Mouse (Mus musculus) mesoderm, embryonic 11.5 days (tissue): ENCODE results near the gene Gm47985.
"Not testable (repeated sequence)": the region's sequence is repeated elsewhere in the genome, so short reads cannot be mapped to it uniquely, and the experiment has no call there.

Experiments used
- DNase-seq: peaks from one replicate; pipeline ENCODE4 v3.0.0-alpha.2; 2012; ENCODE audit warnings: low read depth, low spot score

The Gm47985 gene

DNA sequence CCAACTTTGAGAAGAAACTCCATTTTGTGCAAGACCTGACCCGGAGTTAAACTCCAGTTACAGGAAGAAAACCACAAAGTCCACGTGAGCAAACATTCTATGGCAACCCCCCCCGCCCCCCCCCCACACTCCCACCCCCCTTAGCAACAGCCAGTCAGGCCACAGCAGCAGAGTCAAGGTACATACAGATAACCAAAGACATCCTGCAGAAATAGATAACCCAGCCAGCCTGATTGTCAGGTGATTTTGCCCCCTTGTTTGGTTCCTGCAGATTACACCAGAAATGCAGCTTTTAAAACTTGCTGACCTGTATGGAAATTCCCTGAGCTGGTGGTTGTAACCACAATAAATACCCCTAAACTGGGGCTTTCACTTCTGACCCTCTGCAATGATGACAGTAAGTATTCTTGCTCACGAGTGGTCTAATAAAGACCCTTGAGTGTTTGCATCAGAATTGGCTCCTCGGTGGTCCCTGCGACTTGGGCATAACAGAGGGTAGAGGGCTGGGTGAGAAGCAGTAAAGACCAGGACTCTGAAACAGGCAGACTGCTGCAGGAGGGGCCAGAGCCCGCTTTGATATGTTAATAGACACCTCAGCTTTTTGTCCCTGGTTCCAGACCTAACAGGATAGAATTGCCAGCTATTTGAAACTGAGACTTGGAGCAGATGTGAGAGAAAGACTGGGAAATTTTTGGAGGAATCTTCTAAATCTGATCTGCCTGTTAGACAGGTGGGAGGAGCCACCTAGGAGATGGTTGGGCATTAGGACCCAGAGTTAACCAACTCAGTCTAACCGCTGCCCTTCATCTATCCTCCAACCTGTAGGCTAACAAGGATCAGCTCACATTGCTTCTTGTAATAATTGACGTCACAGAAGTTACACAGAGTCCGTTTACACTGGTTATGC lies 5.1 kb upstream of the Gm47985 start:
- DNase-seq: peak; percentile 59

DNA sequence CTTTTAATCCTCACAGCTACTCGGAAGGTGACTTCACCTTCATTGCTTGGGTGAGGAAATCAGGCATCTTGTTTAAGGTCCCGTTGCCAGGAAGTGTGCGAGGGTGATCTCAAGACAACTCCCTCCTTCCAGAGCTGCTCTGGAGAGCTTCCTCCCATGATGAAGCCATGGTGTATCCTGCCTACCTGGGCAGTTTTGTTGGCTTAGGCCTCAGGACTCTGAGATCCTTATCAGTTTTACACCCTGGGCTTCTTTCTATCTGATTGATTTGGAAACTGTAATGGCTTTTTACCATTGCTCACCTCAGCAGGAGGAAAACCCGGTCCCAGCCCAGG lies 4.4 kb upstream of the Gm47985 start:
- DNase-seq: no peak

DNA sequence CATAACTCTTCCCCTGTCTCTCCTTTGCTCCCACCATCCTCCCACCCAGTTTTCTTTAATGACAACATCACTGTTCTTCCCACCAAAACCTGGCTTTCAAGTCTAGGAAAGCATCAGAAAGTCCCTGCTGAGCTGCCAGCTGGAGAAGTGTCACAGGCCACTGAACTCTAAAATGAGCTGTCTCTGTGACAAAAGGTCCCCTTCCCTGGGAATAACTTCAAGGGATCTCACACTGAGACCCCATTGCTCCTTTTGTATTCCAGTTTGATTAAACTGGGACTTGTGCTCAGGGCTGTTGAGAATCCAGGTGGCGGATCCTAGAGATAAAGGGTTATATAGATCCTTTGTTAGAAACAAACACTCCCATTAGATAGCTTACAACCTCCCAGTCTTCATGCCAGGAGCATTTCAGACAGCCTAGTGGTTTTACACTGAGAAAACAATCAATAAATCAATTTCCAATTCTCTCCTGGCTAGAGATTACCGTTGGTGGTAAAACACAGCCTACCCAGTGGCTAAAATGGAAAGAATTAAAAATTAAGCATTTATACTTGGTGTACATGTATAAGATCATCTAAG lies 3.7 kb upstream of the Gm47985 start:
- peak; percentile 59 for DNase-seq

DNA sequence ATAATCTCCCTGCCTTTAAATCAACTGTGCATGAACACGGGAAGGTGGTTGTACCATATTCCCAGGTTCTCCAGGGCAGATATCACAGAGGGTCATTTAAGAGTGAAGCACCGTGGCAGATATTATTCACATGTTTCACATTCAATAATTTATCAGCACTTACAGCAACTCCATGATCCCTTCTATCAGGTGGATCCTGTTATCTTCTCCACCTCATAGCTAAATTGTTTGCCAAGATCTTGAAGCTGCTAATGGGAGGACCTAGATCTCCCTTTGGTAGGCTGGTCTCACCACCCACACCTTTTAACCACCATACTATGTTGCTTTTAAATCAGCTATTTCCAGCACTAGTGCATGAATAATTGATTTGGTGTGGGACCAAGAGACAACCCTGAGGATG lies 2.2 kb upstream of the Gm47985 start:
- DNase-seq: no peak

DNA sequence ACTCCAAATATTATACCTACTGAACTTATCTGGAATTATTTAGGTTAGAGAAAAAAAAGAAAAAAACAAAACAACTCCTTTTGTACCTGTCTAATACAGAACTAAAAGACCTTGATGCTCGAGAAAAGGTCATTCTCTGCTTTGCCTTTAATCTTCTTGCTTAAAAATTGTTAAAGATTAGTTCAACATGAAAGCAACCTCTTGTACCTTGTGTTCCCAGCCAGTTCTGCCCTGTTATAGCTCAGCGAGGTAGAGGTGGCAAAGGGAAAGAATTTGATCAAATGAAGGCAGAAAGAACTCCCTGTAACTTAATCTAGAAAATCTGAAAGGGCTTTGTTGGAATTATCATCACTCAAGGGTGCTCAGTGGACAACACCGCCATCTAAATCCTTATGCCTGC lies 3.8 kb downstream of the Gm47985 start:
- DNase-seq: not testable (repeated sequence)

DNA sequence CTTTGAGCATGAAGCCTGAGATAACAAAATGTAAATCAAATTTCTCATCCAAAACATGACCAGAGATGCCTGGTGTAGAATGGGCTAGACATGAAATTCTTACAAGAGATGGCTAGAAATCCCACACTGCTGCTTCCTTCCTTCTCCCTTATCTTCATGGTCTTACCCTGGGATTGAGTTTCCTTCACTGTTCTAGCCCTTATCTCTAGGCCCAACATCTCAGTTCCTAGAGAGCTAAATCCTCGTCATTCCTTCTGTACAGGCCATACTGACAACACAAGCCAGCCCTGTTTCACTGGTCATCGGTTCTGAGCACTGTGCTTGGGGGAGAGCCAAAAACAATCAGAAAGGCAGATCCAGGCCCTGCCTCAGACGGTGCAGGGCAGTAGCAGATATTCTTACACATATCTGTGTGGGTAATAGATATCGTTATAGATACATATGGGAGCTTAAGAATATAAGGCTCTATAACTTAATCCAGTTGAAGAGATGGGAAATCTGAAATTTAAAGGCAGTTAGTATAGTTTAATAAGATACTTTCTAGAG lies 4.6 kb downstream of the Gm47985 start:
- not testable (repeated sequence) for DNase-seq

DNA sequence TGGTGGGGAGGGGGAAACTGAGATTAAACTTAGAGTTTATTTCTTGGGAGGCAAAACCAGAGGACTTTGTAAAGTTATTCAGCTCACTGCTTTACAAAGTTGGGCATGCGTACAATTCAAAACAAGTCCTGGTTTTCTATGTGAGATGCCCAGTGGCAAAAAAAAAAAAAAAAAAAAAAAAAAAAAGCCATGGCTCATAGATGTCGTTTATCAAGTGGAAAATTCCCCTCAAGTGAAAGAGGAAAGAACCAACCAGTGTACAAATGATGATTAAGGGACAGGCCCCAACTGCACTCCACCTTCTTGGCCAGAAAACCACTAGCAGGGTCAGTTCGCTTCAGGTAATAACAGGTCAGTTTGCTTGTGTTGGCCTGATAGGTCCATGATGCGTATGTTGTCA lies 6.1 kb downstream of the Gm47985 start:
- no peak for DNase-seq

DNA sequence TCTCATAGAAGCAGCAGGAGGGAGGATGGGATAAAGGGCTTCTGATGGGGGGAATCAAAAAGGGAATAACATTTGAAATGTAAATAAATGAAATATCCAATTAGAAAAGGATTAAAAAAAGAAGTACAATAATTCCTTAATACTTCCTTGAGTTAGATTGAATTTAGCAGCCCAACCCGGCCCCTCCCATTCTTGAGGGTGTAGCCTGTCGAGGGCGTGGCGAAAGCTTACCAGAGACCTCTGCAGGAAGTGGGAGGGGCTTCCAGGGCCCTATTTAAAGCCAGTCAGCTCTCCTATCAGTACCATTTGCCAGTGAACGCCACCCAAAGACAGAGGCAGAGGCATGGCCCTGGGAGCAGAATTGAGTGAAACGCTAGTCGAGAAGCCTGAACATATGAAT lies 9.7 kb downstream of the Gm47985 start, which contains the start of gene Gm8947:
Gene Gm8947, plus strand, starts transcription at position 302 of the 400 bp plus-strand sequence.
- DNase-seq: not testable (repeated sequence)

DNA sequence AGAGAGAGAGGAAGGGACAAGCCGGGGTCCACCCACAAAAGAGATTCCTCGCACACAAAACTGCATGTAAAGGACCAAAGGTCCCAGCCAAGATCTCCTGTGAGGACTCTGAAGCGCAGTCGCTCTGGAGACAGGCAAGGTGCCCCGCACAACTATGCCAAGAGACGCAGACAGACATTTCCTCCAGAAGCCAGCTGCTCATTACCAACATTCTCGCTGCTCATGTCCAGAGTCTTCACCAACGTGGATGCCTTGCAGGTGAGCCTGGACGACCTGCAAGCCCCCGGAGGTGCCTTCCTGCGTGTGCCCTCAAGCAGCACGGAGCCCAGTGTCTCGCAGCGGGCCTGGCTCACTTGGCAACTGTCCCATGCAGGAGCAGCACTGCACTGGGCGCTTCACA lies 10.4 kb downstream of the Gm47985 start:
- DNase-seq: not testable (repeated sequence)

DNA sequence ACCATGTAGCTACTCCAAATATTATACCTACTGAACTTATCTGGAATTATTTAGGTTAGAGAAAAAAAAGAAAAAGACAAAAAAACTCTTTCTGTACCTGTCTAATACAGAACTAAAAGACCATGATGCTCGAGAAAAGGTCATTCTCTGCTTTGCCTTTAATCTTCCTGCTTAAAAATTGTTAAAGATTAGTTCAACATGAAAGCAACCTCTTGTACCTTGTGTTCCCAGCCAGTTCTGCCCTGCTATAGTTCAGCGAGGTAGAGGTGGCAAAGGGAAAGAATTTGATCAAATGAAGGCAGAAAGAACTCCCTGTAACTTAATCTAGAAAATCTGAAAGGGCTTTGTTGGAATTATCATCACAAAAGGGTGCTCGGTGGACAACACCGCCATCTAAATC lies 13.6 kb downstream of the Gm47985 start:
- not testable (repeated sequence) for DNase-seq

DNA sequence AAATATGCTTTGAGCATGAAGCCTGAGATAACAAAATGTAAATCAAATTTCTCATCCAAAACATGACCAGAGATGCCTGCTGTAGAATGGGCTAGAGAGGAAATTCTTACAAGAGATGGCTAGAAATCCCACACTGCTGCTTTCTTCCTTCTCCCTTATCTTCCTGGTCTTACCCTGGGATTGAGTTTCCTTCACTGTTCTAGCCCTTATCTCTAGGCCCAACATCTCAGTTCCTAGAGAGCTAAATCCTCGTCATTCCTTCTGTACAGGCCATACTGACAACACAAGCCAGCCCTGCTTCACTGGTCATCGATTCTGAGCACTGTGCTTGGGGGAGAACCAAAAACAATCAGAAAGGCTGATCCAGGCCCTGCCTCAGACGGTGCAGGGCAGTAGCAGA lies 14.4 kb downstream of the Gm47985 start:
- DNase-seq: not testable (repeated sequence)

DNA sequence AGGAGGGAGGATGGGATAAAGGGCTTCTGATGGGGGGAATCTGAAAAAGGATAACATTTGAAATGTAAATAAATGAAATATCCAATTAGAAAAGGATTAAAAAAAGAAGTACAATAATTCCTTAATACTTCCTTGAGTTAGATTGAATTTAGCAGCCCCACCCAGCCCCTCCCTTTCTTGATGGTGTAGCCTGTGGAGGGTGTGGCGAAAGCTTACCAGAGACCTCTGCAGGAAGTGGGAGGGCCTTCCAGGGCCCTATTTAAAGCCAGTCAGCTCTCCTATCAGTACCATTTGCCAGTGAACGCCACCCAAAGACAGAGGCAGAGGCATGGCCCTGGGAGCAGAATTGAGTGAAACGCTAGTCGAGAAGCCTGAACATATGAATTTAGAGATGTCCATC lies 15.8 kb downstream of the Gm47985 start, which contains the start of gene Gm47995:
Gene Gm47995, plus strand, starts transcription at position 329 of the 400 bp plus-strand sequence.
- not testable (repeated sequence) for DNase-seq

DNA sequence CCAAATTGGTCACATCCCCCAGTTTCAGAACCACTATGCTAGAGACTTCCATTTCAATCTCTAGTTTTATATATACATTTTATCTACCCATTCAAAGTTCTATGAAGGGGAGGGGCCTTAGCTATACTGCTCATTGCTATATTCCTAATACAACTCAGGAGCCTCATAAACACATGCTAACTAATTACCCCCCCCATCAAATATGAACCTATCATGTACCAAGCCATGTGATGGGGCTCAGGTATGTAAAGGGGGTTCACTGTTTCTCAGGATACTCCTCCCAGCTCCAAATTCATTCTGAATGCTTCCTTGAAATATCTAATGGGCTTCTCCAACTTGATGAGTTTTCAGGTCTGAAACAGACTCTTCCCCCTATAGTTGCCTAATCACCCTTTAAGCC lies 18.3 kb downstream of the Gm47985 start:
- not testable (repeated sequence) for DNase-seq

DNA sequence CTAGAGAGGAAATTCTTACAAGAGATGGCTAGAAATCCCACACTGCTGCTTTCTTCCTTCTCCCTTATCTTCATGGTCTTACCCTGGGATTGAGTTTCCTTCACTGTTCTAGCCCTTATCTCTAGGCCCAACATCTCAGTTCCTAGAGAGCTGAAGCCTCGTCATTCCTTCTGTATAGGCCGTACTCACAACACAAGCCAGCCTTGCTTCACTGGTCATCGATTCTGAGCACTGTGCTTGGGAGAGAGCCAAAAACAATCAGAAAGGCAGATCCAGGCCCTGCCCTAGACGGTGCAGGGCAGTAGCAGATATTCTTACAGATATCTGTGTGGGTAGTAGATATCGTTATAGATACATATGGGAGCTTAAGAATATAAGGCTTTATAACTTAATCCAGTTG lies 20.4 kb downstream of the Gm47985 start:
- DNase-seq: not testable (repeated sequence)

DNA sequence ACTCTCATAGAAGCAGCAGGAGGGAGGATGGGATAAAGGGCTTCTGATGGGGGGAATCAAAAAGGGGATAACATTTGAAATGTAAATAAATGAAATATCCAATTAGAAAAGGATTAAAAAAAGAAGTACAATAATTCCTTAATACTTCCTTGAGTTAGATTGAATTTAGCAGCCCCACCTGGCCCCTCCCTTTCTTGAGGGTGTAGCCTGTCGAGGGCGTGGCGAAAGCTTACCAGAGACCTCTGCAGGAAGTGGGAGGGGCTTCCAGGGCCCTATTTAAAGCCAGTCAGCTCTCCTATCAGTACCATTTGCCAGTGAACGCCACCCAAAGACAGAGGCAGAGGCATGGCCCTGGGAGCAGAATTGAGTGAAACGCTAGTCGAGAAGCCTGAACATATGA lies 21.5 kb downstream of the Gm47985 start, which contains the start of gene 3110040M04Rik:
Gene 3110040M04Rik, plus strand, starts transcription at position 304 of the 400 bp plus-strand sequence.
- DNase-seq: not testable (repeated sequence)

DNA sequence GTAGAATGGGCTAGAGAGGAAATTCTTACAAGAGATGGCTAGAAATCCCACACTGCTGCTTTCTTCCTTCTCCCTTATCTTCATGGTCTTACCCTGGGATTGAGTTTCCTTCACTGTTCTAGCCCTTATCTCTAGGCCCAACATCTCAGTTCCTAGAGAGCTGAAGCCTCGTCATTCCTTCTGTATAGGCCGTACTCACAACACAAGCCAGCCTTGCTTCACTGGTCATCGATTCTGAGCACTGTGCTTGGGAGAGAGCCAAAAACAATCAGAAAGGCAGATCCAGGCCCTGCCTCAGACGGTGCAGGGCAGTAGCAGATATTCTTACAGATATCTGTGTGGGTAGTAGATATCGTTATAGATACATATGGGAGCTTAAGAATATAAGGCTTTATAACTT lies 26.2 kb downstream of the Gm47985 start:
- DNase-seq: not testable (repeated sequence)

DNA sequence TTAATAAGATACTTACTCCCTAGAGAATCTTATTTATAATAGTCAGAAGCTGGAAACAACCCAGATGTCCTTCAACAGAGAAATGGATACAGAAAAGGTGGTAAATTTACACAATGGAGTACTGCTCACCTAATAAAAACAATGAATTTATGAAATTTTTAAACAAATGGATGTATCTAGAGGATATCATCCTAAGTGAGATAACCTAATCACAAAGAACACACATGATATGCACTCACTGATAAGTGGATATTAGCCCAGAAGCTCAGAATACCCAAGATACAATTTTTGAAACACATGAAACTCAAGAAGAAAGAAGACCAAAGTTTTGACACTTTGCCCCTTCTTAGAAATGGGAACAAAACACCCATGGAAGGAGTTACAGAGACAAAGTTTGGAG lies 26.6 kb downstream of the Gm47985 start:
- not testable (repeated sequence) for DNase-seq

DNA sequence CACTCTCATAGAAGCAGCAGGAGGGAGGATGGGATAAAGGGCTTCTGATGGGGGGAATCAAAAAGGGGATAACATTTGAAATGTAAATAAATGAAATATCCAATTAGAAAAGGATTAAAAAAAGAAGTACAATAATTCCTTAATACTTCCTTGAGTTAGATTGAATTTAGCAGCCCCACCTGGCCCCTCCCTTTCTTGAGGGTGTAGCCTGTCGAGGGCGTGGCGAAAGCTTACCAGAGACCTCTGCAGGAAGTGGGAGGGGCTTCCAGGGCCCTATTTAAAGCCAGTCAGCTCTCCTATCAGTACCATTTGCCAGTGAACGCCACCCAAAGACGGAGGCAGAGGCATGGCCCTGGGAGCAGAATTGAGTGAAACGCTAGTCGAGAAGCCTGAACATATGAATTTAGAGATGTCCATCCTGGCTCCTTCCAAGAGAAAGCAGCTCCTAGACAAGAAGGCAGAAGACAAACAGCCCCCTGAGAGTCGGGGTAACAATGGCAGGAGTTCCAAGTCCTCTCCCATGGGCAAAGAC lies 27.6 kb downstream of the Gm47985 start, which contains the start of gene Gm47996:
Gene Gm47996, plus strand, starts transcription at position 308 of the 532 bp plus-strand sequence.
- DNase-seq: not testable (repeated sequence)

DNA sequence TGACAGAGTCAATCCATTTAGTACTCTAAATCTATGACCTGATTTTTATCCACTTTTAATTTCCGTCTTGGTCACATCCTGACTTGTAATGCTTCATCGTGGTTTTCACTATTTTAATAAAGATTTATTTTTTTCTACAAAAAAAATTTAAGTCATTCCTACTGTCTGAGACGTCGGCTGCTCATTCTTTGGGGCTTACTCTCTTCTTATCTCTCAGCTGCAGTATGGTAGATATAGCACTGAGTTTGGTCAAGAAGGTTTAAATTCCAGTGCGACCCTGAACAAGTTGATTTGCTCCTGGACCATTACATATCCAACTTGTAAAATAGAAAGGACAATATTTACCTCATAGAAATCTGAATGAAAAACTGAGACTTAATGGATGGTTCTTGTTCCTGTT lies 29.3 kb downstream of the Gm47985 start:
- not testable (repeated sequence) for DNase-seq

DNA sequence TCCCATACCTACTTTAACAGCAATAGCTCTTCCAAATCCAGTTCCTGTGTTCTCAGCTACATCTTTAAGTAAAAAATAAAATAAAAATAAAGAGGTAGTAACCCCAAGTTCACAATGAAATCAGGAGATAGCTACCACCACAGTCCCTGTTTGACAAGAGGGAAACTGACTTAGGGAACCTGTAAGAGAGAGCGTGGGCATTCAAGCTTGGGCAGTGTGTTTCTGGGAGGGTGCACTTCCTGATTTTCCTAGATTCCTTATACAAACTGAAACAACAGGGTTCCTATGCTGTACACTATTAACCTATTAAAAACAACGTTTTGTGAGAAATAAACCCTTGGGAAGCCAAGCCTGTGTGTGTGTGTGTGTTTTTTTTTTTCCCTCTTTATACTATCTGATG lies 32.5 kb downstream of the Gm47985 start:
- DNase-seq: no peak

DNA sequence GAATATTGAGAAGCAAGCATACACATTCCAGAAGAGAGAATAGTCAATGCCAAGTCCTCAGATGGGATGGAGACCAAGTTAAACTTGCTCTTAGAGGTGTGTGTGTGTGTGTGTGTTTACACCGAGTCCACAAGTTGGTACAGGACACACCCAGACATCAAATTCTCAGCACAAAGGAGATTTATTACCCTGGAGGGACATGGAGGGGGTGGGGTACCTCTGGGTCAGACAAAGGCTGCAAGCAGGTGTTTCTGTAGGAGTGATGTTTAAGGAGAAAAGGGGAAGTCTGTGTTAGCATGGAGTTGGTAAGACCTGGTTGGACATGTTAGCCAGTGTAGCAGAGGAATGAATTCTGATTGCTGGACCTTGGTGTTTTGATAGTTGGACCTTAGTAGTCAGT lies 33.6 kb downstream of the Gm47985 start:
- DNase-seq: no peak

DNA sequence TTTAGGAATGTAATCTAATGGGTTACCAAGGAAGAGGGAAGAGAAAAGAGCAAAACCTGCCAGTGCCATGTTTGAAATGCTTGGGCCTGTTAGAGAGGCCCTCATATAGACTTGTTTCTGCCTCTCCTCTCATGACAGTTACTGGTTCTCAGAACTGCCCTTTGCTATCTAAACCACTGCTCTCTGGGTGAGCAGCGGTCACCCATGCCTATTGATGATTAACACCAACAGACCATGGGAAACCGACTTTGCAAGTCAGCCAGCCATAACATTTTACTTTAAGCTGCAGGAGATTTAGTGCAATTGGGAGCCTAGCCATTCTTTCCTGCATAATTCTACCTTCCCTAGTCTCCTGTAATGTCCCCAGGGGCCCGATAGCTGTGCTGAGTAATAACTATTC lies 34.1 kb downstream of the Gm47985 start:
- DNase-seq: no peak
